Mouse (Mus musculus): ENCODE data around the gene Aldob. TPM values are rescaled to one million over a fixed set of nuclear protein-coding genes. Genes with fewer than 3 reads are reported as not detected.
A peak's percentile ranks its signal among the peaks of the same experiment; 100 is the strongest.
"Not testable (repeated sequence)": the region's sequence is repeated elsewhere in the genome, so short reads cannot be mapped to it uniquely, and the experiment has no call there.

The Aldob gene
- polyA plus RNA-seq, 1 experiment from 2014 or later, result 0.14 TPM

- Histone ChIP-seq H3K27me3 (replicated peaks; ENCODE audit: control insufficient read depth, insufficient read depth, low read length) (no peaks in the 10 kb centered on the region), H3K27ac (replicated peaks; ENCODE audit: low read depth, low read length) (peak within 1 kb of the TSS; percentile 65), H3K36me3 (ENCODE audit: control insufficient read depth, insufficient read depth, low read length) (peaks cover 25% of the 10 kb centered on the region; the same call in 1 of the 2 replicates), H3K4me3 (ENCODE audit: low read depth, low read length) (peak within 1 kb of the TSS; percentile 60), H3K4me1 (ENCODE audit: control insufficient read depth, insufficient read depth, low read length) (peaks cover 12% of the 10 kb centered on the region), H3K9ac (ENCODE audit: low read depth, low read length) (peak within 1 kb of the TSS; percentile 72), H3K4me2 (ENCODE audit: low read depth, low read length) (peak within 1 kb of the TSS; percentile 73), H3K9me3 (ENCODE audit: control insufficient read depth, low read length) (no peaks in the 10 kb centered on the region)
- peak; percentile 99 for DNase-seq (ENCODE audit: low spot score)
- ATAC-seq (ENCODE audit: low read depth), result peak; percentile 100
- 0% methylated on average over 41 of the region's 41 CpGs for WGBS
Observed at GRCm38 (mm10) chr4:49520572-49521340, 28.6 kb downstream of the Aldob start, which contains the start of the genes Mrpl50 and Zfp189. Gene Mrpl50 (minus strand): TSS chr4:49521093. Gene Zfp189 (plus strand): TSS chr4:49521176.

- Histone ChIP-seq H3K4me2 (ENCODE audit: low read depth, low read length) (peak overlapping the region; percentile 73), H3K27ac (replicated peaks; ENCODE audit: low read depth, low read length) (no peak overlapping the region), H3K9me3 (ENCODE audit: control insufficient read depth, low read length) (no peaks in the 10 kb centered on the region), H3K4me1 (ENCODE audit: control insufficient read depth, insufficient read depth, low read length) (peaks cover 12% of the 10 kb centered on the region), H3K36me3 (ENCODE audit: control insufficient read depth, insufficient read depth, low read length) (peaks cover 14% of the 10 kb centered on the region; the same call in 1 of the 2 replicates), H3K9ac (ENCODE audit: low read depth, low read length) (no peak overlapping the region), H3K27me3 (replicated peaks; ENCODE audit: control insufficient read depth, insufficient read depth, low read length) (no peaks in the 10 kb centered on the region), H3K4me3 (ENCODE audit: low read depth, low read length) (peak overlapping the region; percentile 60)
- DNase-seq (ENCODE audit: low spot score) (no peak), ATAC-seq (ENCODE audit: low read depth) (no peak)
- WGBS, result 72% methylated on average over 5 of the region's 5 CpGs
Observed at GRCm38 (mm10) chr4:49519476-49519875, 29.9 kb downstream of the Aldob start.

- Histone ChIP-seq H3K4me2 (ENCODE audit: low read depth, low read length) (no peak overlapping the region), H3K27me3 (replicated peaks; ENCODE audit: control insufficient read depth, insufficient read depth, low read length) (no peaks in the 10 kb centered on the region), H3K36me3 (ENCODE audit: control insufficient read depth, insufficient read depth, low read length) (peaks cover 24% of the 10 kb centered on the region), H3K9ac (ENCODE audit: low read depth, low read length) (no peak overlapping the region), H3K4me3 (ENCODE audit: low read depth, low read length) (no peak overlapping the region), H3K27ac (replicated peaks; ENCODE audit: low read depth, low read length) (no peak overlapping the region), H3K4me1 (ENCODE audit: control insufficient read depth, insufficient read depth, low read length) (peaks cover 2% of the 10 kb centered on the region; the same call in 1 of the 2 replicates), H3K9me3 (ENCODE audit: control insufficient read depth, low read length) (no peaks in the 10 kb centered on the region)
- WGBS, result 96% methylated on average over 6 of the region's 6 CpGs
- DNase-seq (ENCODE audit: low spot score) (no peak), ATAC-seq (ENCODE audit: low read depth) (no peak)
Observed at GRCm38 (mm10) chr4:49514441-49514840, 34.9 kb downstream of the Aldob start.

GRCm38 (mm10) chr4:49512636-49513035, 36.7 kb downstream of the Aldob start:
- DNase-seq (ENCODE audit: low spot score) (no peak), ATAC-seq (ENCODE audit: low read depth) (no peak)
- H3K4me3 ChIP-seq (ENCODE audit: low read depth, low read length), result no peak overlapping the region
- H3K9me3 ChIP-seq (ENCODE audit: control insufficient read depth, low read length), result no peaks in the 10 kb centered on the region
- H3K4me1 ChIP-seq (ENCODE audit: control insufficient read depth, insufficient read depth, low read length), result no peaks in the 10 kb centered on the region
- H3K36me3 ChIP-seq (ENCODE audit: control insufficient read depth, insufficient read depth, low read length), result peaks cover 24% of the 10 kb centered on the region
- no peaks in the 10 kb centered on the region for H3K27me3 ChIP-seq (replicated peaks; ENCODE audit: control insufficient read depth, insufficient read depth, low read length)
- 35% methylated on average over 4 of the region's 4 CpGs for WGBS
- no peak overlapping the region for H3K4me2 ChIP-seq (ENCODE audit: low read depth, low read length)
- H3K9ac ChIP-seq (ENCODE audit: low read depth, low read length), result no peak overlapping the region
- no peak overlapping the region for H3K27ac ChIP-seq (replicated peaks; ENCODE audit: low read depth, low read length)

GRCm38 (mm10) chr4:49510236-49510835, 39.0 kb downstream of the Aldob start:
- WGBS, result 95% methylated on average over 1 of the region's 1 CpGs
- peaks cover 24% of the 10 kb centered on the region for H3K36me3 ChIP-seq (ENCODE audit: control insufficient read depth, insufficient read depth, low read length)
- H3K9me3 ChIP-seq (ENCODE audit: control insufficient read depth, low read length); H3K27ac ChIP-seq (replicated peaks; ENCODE audit: low read depth, low read length); H3K4me1 ChIP-seq (ENCODE audit: control insufficient read depth, insufficient read depth, low read length); H3K4me3 ChIP-seq (ENCODE audit: low read depth, low read length); H3K4me2 ChIP-seq (ENCODE audit: low read depth, low read length); H3K9ac ChIP-seq (ENCODE audit: low read depth, low read length); ATAC-seq (ENCODE audit: low read depth); DNase-seq (ENCODE audit: low spot score); H3K27me3 ChIP-seq (replicated peaks; ENCODE audit: control insufficient read depth, insufficient read depth, low read length): not testable (repeated sequence)

- Histone ChIP-seq H3K27me3 (replicated peaks; ENCODE audit: control insufficient read depth, insufficient read depth, low read length) (no peaks in the 10 kb centered on the region), H3K27ac (replicated peaks; ENCODE audit: low read depth, low read length) (no peak overlapping the region), H3K36me3 (ENCODE audit: control insufficient read depth, insufficient read depth, low read length) (peaks cover 24% of the 10 kb centered on the region), H3K4me1 (ENCODE audit: control insufficient read depth, insufficient read depth, low read length) (no peaks in the 10 kb centered on the region), H3K4me3 (ENCODE audit: low read depth, low read length) (no peak overlapping the region), H3K4me2 (ENCODE audit: low read depth, low read length) (no peak overlapping the region), H3K9ac (ENCODE audit: low read depth, low read length) (no peak overlapping the region), H3K9me3 (ENCODE audit: control insufficient read depth, low read length) (no peaks in the 10 kb centered on the region)
- DNase-seq (ENCODE audit: low spot score), result no peak
- no peak for ATAC-seq (ENCODE audit: low read depth)
- WGBS, result 93% methylated on average over 2 of the region's 2 CpGs
Observed at GRCm38 (mm10) chr4:49509183-49509582, 40.2 kb downstream of the Aldob start.

- 72% methylated on average over 3 of the region's 3 CpGs for WGBS
Observed at GRCm38 (mm10) chr4:49506386-49506785, 43.0 kb downstream of the Aldob start, which contains the start of gene Baat. Gene Baat (minus strand): TSS chr4:49506557.

GRCm38 (mm10) chr4:49503563-49503962, 45.8 kb downstream of the Aldob start:
- no peak for ATAC-seq (ENCODE audit: low read depth)
- Histone ChIP-seq H3K9me3 (ENCODE audit: control insufficient read depth, low read length) (no peaks in the 10 kb centered on the region), H3K9ac (ENCODE audit: low read depth, low read length) (no peak overlapping the region), H3K4me3 (ENCODE audit: low read depth, low read length) (no peak overlapping the region), H3K36me3 (ENCODE audit: control insufficient read depth, insufficient read depth, low read length) (no peaks in the 10 kb centered on the region), H3K4me1 (ENCODE audit: control insufficient read depth, insufficient read depth, low read length) (no peaks in the 10 kb centered on the region), H3K27me3 (replicated peaks; ENCODE audit: control insufficient read depth, insufficient read depth, low read length) (no peaks in the 10 kb centered on the region), H3K4me2 (ENCODE audit: low read depth, low read length) (no peak overlapping the region), H3K27ac (replicated peaks; ENCODE audit: low read depth, low read length) (no peak overlapping the region)
- WGBS, result 88% methylated on average over 1 of the region's 1 CpGs
- no peak for DNase-seq (ENCODE audit: low spot score)

More at GRCm38 (mm10) chr4:49506386-49506785, 43.0 kb downstream of the Aldob start, which contains the start of gene Baat:
- H3K4me2 ChIP-seq (ENCODE audit: low read depth, low read length), result no peak within 1 kb of the TSS
- no peak within 1 kb of the TSS for H3K9ac ChIP-seq (ENCODE audit: low read depth, low read length)
- H3K27ac ChIP-seq (replicated peaks; ENCODE audit: low read depth, low read length), result no peak within 1 kb of the TSS
- H3K4me1 ChIP-seq (ENCODE audit: control insufficient read depth, insufficient read depth, low read length), result no peaks in the 10 kb centered on the region
- no peaks in the 10 kb centered on the region for H3K36me3 ChIP-seq (ENCODE audit: control insufficient read depth, insufficient read depth, low read length)
- no peaks in the 10 kb centered on the region for H3K27me3 ChIP-seq (replicated peaks; ENCODE audit: control insufficient read depth, insufficient read depth, low read length)
- ATAC-seq (ENCODE audit: low read depth) (no peak), DNase-seq (ENCODE audit: low spot score) (no peak)
- no peaks in the 10 kb centered on the region for H3K9me3 ChIP-seq (ENCODE audit: control insufficient read depth, low read length)
- H3K4me3 ChIP-seq (ENCODE audit: low read depth, low read length), result no peak within 1 kb of the TSS
